Mouse (Mus musculus) stomach, embryonic 14.5 days (tissue): ENCODE measurements around the gene Strn4. TPM values are rescaled to one million over a fixed set of nuclear protein-coding genes. Genes with fewer than 3 reads are reported as not detected.
A peak's percentile ranks its signal among the peaks of the same experiment; 100 is the strongest.

Experiments
- ATAC-seq: fragments of 200-750 bp; cut with Nextera tagmentation; 2 replicates; pipeline ENCODE4 v1.8.0; 2017; ENCODE audit warnings: low read depth, moderate TSS enrichment; ENCODE audit not compliant: insufficient number of reproducible peaks, insufficient read depth, low FRiP score
- H3K27ac ChIP-seq: fragments of 300-500 bp; sonication (generic); 2 replicates; pipeline ENCODE4 v1.5.1; 2014; ENCODE audit warnings: mild to moderate bottlenecking, low read length, moderate library complexity, mixed read lengths
- H3K27me3 ChIP-seq: fragments of 300-500 bp; sonication (generic); 2 replicates; pipeline ENCODE4 v1.6.1; 2014; ENCODE audit warnings: low read length, control low read depth, mixed read lengths; ENCODE audit not compliant: control insufficient read depth, insufficient read depth
- H3K36me3 ChIP-seq: fragments of 300-500 bp; sonication (generic); 2 replicates; pipeline ENCODE4 v1.6.1; 2014; ENCODE audit warnings: mild to moderate bottlenecking, control low read depth, low read length, moderate library complexity, mixed read lengths; ENCODE audit not compliant: control insufficient read depth, insufficient read depth
- H3K4me1 ChIP-seq: fragments of 300-500 bp; sonication (generic); 2 replicates; pipeline ENCODE4 v1.6.1; 2014; ENCODE audit warnings: low read length, control low read depth, mixed read lengths; ENCODE audit not compliant: control insufficient read depth, insufficient read depth
- H3K4me2 ChIP-seq: fragments of 300-500 bp; sonication (generic); replicated peaks from 2 replicates; pipeline ENCODE4 v1.6.1; 2014; ENCODE audit warnings: low read depth, low read length, control low read depth
- H3K4me3 ChIP-seq: fragments of 300-500 bp; sonication (generic); 2 replicates; pipeline ENCODE4 v1.5.1; 2014; ENCODE audit warnings: low read depth, low read length, control low read depth
- H3K9ac ChIP-seq: fragments of 300-500 bp; sonication (generic); replicated peaks from 2 replicates; pipeline ENCODE4 v1.6.1; 2014; ENCODE audit warnings: low read depth, mild to moderate bottlenecking, control low read depth, low read length, moderate library complexity, mixed read lengths
- H3K9me3 ChIP-seq: fragments of 300-500 bp; sonication (generic); 2 replicates; pipeline ENCODE4 v1.6.1; 2016; ENCODE audit warnings: low read depth, low read length, control low read depth; ENCODE audit not compliant: control insufficient read depth
- WGBS: fragments of 180-500 bp; shearing (Covaris S2); extraction: QIAGEN DNeasy Blood & Tissue Kit; methylation state at CpG from one replicate; pipeline ENCODE4 v1.1.7; 2014; 5-methylcytosine and 5-hydroxymethylcytosine counted together
- polyA plus RNA-seq: library from polyadenylated mRNA; unstranded; fragments of >200 nt; fragmentation: Nextera tagmentation; extraction: Ambion mirVana; gene quantifications from 2 replicates; pipeline ENCODE4 v1.2.1, GENCODE M21; 2014

Strn4 gene
- polyA plus RNA-seq, 1 experiment from 2014 or later = 105 TPM

- H3K27me3 ChIP-seq = no peaks in the 10 kb centered on the region
- no peak for ATAC-seq
- WGBS = 82% methylated on average over 10 of the region's 10 CpGs
- H3K4me1 ChIP-seq = 0 out of 2 replicates have a peak, but pooled peaks cover 10% of the 10 kb centered on the region
- H3K9ac ChIP-seq = no peak overlapping the region
- no peaks in the 10 kb centered on the region for H3K9me3 ChIP-seq
- H3K36me3 ChIP-seq = no peaks in the 10 kb centered on the region; the same call in 1 of the 2 replicates
- H3K4me3 ChIP-seq = no peak overlapping the region
- no peak overlapping the region for H3K27ac ChIP-seq
- no peak overlapping the region for H3K4me2 ChIP-seq
Observed at GRCm38 (mm10) chr7:16871600-16871999, 55.9 kb downstream of the Strn4 start.

- H3K36me3 ChIP-seq = no peaks in the 10 kb centered on the region; the same call in 1 of the 2 replicates
- no peak overlapping the region for H3K4me3 ChIP-seq
- H3K4me1 ChIP-seq = peaks cover 17% of the 10 kb centered on the region; the same call in 1 of the 2 replicates
- no peaks in the 10 kb centered on the region for H3K9me3 ChIP-seq
- no peaks in the 10 kb centered on the region for H3K27me3 ChIP-seq
- H3K27ac ChIP-seq = no peak overlapping the region
- 94% methylated on average over 9 of the region's 9 CpGs for WGBS
- no peak overlapping the region for H3K4me2 ChIP-seq
- no peak for ATAC-seq
- H3K9ac ChIP-seq = no peak overlapping the region
Observed at GRCm38 (mm10) chr7:16872478-16872877, 56.8 kb downstream of the Strn4 start.

- Histone ChIP-seq H3K27ac (no peak overlapping the region), H3K4me1 (peaks cover 17% of the 10 kb centered on the region; the same call in 1 of the 2 replicates), H3K36me3 (no peaks in the 10 kb centered on the region; the same call in 1 of the 2 replicates), H3K9me3 (no peaks in the 10 kb centered on the region), H3K4me2 (no peak overlapping the region), H3K9ac (no peak overlapping the region), H3K4me3 (no peak overlapping the region), H3K27me3 (no peaks in the 10 kb centered on the region)
- 95% methylated on average over 4 of the region's 4 CpGs for WGBS
- ATAC-seq = no peak
Observed at GRCm38 (mm10) chr7:16873392-16873791, 57.7 kb downstream of the Strn4 start.

GRCm38 (mm10) chr7:16874190-16874589, 58.5 kb downstream of the Strn4 start:
- H3K36me3 ChIP-seq = no peaks in the 10 kb centered on the region; the same call in 1 of the 2 replicates
- H3K27me3 ChIP-seq = no peaks in the 10 kb centered on the region
- H3K4me2 ChIP-seq = peak overlapping the region; percentile 39
- ATAC-seq = no peak
- no peaks in the 10 kb centered on the region for H3K9me3 ChIP-seq
- H3K4me1 ChIP-seq = peaks cover 17% of the 10 kb centered on the region; the same call in 1 of the 2 replicates
- H3K4me3 ChIP-seq = peak overlapping the region; percentile 21
- H3K9ac ChIP-seq = no peak overlapping the region
- 4% methylated on average over 17 of the region's 17 CpGs for whole genome bisulfite sequencing
- H3K27ac ChIP-seq = peak overlapping the region; percentile 95

- Histone ChIP-seq H3K27me3 (no peaks in the 10 kb centered on the region), H3K9me3 (no peaks in the 10 kb centered on the region), H3K27ac (peak overlapping the region; percentile 95), H3K36me3 (no peaks in the 10 kb centered on the region; the same call in 1 of the 2 replicates), H3K9ac (no peak overlapping the region), H3K4me3 (peak overlapping the region; percentile 75), H3K4me1 (peaks cover 16% of the 10 kb centered on the region), H3K4me2 (peak overlapping the region; percentile 77)
- WGBS = under 1% methylated on average over 33 of the region's 33 CpGs
- peak; percentile 97 for ATAC-seq
Observed at GRCm38 (mm10) chr7:16874756-16875309, 59.1 kb downstream of the Strn4 start.

GRCm38 (mm10) chr7:16875310-16875325, 59.4 kb downstream of the Strn4 start, which contains the start of gene Dact3:
Gene Dact3 (plus strand): TSS chr7:16875317.
- Histone ChIP-seq H3K9me3 (no peaks in the 10 kb centered on the region), H3K27ac (peak within 1 kb of the TSS; percentile 95), H3K4me2 (peak within 1 kb of the TSS; percentile 77), H3K9ac (peak within 1 kb of the TSS; percentile 86), H3K36me3 (no peaks in the 10 kb centered on the region; the same call in 1 of the 2 replicates), H3K4me3 (peak within 1 kb of the TSS; percentile 75), H3K4me1 (peaks cover 17% of the 10 kb centered on the region), H3K27me3 (no peaks in the 10 kb centered on the region)
- WGBS = 0% methylated on average over 1 of the region's 1 CpGs
- no peak for ATAC-seq

GRCm38 (mm10) chr7:16875326-16875725, 59.6 kb downstream of the Strn4 start:
- Histone ChIP-seq H3K4me3 (peak overlapping the region; percentile 75), H3K9ac (peak overlapping the region; percentile 86), H3K27ac (peak overlapping the region; percentile 85), H3K9me3 (no peaks in the 10 kb centered on the region), H3K4me2 (peak overlapping the region; percentile 77), H3K4me1 (peaks cover 19% of the 10 kb centered on the region), H3K27me3 (no peaks in the 10 kb centered on the region), H3K36me3 (no peaks in the 10 kb centered on the region)
- ATAC-seq = no peak
- WGBS = 0% methylated on average over 36 of the region's 42 CpGs

- Histone ChIP-seq H3K9me3 (no peaks in the 10 kb centered on the region), H3K4me1 (peaks cover 23% of the 10 kb centered on the region), H3K36me3 (no peaks in the 10 kb centered on the region), H3K9ac (peak overlapping the region; percentile 86), H3K4me2 (peak overlapping the region; percentile 77), H3K27me3 (no peaks in the 10 kb centered on the region), H3K4me3 (peak overlapping the region; percentile 75), H3K27ac (peak overlapping the region; percentile 85)
- WGBS = 6% methylated on average over 11 of the region's 11 CpGs
- no peak for ATAC-seq
Observed at GRCm38 (mm10) chr7:16876006-16876405, 60.3 kb downstream of the Strn4 start.

GRCm38 (mm10) chr7:16876608-16877007, 60.9 kb downstream of the Strn4 start:
- H3K9me3 ChIP-seq = no peaks in the 10 kb centered on the region
- 4% methylated on average over 13 of the region's 13 CpGs for WGBS
- peak overlapping the region; percentile 75 for H3K4me3 ChIP-seq
- 0 out of 2 replicates have a peak overlapping the region, but pooled peaks have one; percentile 86 for H3K9ac ChIP-seq
- H3K4me1 ChIP-seq = peaks cover 23% of the 10 kb centered on the region
- no peaks in the 10 kb centered on the region for H3K36me3 ChIP-seq
- no peaks in the 10 kb centered on the region for H3K27me3 ChIP-seq
- ATAC-seq = no peak
- peak overlapping the region; percentile 77 for H3K4me2 ChIP-seq
- peak overlapping the region; percentile 85 for H3K27ac ChIP-seq
